Mouse (Mus musculus): Measurements from ENCODE around the gene Mat1a.

The Mat1a gene

GRCm38 (mm10) chr14:41146035-41146434 lies 41.2 kb downstream of the Mat1a start:
- no peak for DNase-seq

GRCm38 (mm10) chr14:41146922-41147321 lies 42.1 kb downstream of the Mat1a start:
- no peak for DNase-seq

- DNase-seq = peak in 1 of 2 experiments; percentile 12
Measured at GRCm38 (mm10) chr14:41147356-41147755, 42.5 kb downstream of the Mat1a start.

- DNase-seq = no peak
Measured at GRCm38 (mm10) chr14:41151220-41151898, 46.5 kb downstream of the Mat1a start, which contains the start of gene Mbl1. Gene Mbl1 (plus strand): TSS chr14:41151458.

- no peak for DNase-seq
Measured at GRCm38 (mm10) chr14:41160076-41160475, 55.2 kb downstream of the Mat1a start.

- DNase-seq = no peak
Measured at GRCm38 (mm10) chr14:41160743-41161142, 55.9 kb downstream of the Mat1a start.

GRCm38 (mm10) chr14:41162663-41163062 lies 57.8 kb downstream of the Mat1a start:
- DNase-seq = peak; percentile 15 to 51

GRCm38 (mm10) chr14:41167278-41167677 lies 62.4 kb downstream of the Mat1a start:
- no peak for DNase-seq

- DNase-seq = no peak
Measured at GRCm38 (mm10) chr14:41168567-41168966, 63.7 kb downstream of the Mat1a start.

- DNase-seq = no peak
Measured at GRCm38 (mm10) chr14:41170514-41170913, 65.7 kb downstream of the Mat1a start.

All from cerebellum, postnatal 25 days (tissue).